Mouse (Mus musculus) hematopoietic multipotent progenitor cell, adult 10-12 weeks (in vitro differentiated cells): ENCODE measurements around the gene Fermt2. TPM values are rescaled to one million over a fixed set of nuclear protein-coding genes. Genes with fewer than 3 reads are reported as not detected.

Experiments
- polyA plus RNA-seq: library from polyadenylated mRNA; stranded (reverse); fragments of >175 nt; gene quantifications from 2 replicates; pipeline ENCODE4 v1.2.3, GENCODE M21; 2012; ENCODE audit warnings: low replicate concordance

Gene Fermt2
- polyA plus RNA-seq = 0.15 and 0.29 TPM in 2 replicates

DNA sequence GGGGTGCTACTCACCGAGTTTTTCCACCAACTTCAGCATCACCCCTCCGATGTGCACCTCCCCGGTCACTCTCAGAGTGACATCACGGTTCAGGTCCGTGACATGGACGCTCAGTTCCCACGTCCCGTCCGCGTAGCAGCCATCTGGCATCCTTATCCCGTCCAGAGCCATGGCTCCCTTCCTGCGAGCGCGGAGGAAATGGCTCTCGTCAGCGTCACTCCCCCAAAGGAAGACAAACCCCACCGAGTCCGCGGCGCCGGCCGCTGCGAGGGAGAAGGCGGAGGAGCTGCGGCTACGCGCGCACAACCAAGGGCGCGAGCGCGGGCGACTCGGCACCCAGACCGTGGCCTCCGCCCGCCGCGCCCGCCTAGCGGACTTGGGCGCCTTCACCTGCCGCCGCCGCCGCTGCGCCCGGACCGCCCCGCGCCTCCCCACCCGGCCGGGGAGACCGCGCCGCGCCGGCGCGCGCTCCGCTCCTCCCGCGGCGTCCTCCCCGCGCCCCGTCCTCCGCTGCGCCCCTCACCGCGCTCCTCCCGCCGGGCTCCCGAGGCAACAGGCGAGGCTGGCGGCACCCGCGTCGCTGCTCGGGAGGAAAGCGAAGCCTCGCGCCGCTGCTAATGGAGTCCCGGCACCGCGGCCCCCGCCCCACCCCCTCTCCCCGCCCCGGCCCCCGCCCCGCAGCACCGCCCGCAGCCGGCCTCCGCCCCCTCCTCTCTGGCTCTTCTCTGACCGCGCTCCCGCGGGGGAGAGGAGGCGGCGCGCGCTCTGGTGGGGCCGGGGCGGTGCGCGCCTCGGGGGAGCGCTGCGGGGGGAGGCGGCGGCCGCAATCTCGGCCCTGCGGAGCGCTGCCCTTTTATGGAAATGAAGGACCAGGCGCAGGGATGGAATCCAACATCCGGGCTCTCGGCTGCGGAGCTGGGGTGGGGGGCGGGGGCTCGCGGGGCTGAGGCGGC is at the start of gene Fermt2:
Fermt2 (minus strand) TSS at position 708 of the 953 bp plus-strand sequence.

Other genes with a start within 250 kb of the Fermt2 start
- gene Ero1l, start 211.3 kb downstream of the Fermt2 start, polyA plus RNA-seq = 1.7 and 2.0 TPM in 2 replicates
- 3.6 and 7.1 TPM in 2 replicates for gene Psmc6, start 200.3 kb downstream of the Fermt2 start, polyA plus RNA-seq
- 93.2 and 259 TPM in 2 replicates for gene Styx, start 179.0 kb downstream of the Fermt2 start, polyA plus RNA-seq
- gene Gnpnat1, start 125.2 kb downstream of the Fermt2 start, polyA plus RNA-seq = 3.8 and 6.9 TPM in 2 replicates
- gene Ddhd1, start 128.0 kb upstream of the Fermt2 start, polyA plus RNA-seq = 13.5 and 29.7 TPM in 2 replicates